Mouse (Mus musculus): Measurements from ENCODE around the gene C1qa.

DNA sequence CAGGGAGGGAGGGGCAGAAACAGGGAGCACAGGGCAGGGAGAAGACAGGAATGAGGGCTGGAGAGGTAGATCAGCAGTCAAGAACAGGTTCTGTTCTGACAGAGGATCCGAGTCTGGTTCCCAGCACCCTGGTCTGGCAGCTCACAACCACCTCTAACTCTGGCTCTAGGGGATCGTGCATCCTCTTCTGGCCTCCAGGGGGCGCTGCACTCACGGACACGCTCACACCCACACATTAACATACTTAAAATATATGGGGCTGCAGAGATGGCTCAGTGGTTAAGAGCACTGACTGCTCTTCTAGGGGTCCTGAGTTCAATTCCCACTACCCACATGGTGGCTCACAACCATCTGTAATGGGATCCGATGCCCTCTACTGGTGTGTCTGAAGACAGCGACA, 38.6 kb downstream of the C1qa start:
- TF ChIP-seq CTCF (IDR thresholded peaks at IDR 0.05; ENCODE audit: insufficient read depth, low read length): no peak
- TF ChIP-seq POLR2A (IDR thresholded peaks at IDR 0.05; ENCODE audit: borderline replicate concordance, extremely low read depth, low read depth, low read length): no peak
